Mouse (Mus musculus) heart, embryonic 16.5 days (tissue): ENCODE measurements around the gene Cd22. TPM values are rescaled to one million over a fixed set of nuclear protein-coding genes. Genes with fewer than 3 reads are reported as not detected.
A peak's percentile ranks its signal among the peaks of the same experiment; 100 is the strongest.

Experiments
- ATAC-seq: fragments of 200-750 bp; cut with Nextera tagmentation; replicated peaks from 2 replicates; pipeline ENCODE4 v1.8.0; 2017; ENCODE audit warnings: moderate number of reproducible peaks; ENCODE audit not compliant: insufficient read depth, low FRiP score; ENCODE audit errors: extremely low read depth
- H3K27ac ChIP-seq: fragments of 300-500 bp; sonication (generic); 2 replicates; pipeline ENCODE4 v1.5.1; 2014; ENCODE audit warnings: mild to moderate bottlenecking, low read length, control low read depth, moderate library complexity
- H3K27me3 ChIP-seq: fragments of 300-500 bp; sonication (generic); 2 replicates; pipeline ENCODE4 v1.6.1; 2014; ENCODE audit warnings: low read length, mixed read lengths; ENCODE audit not compliant: control insufficient read depth, insufficient read depth
- H3K36me3 ChIP-seq: fragments of 300-500 bp; sonication (generic); 2 replicates; pipeline ENCODE4 v1.6.1; 2014; ENCODE audit not compliant: control insufficient read depth, insufficient read depth
- H3K4me1 ChIP-seq: fragments of 300-500 bp; sonication (generic); 2 replicates; pipeline ENCODE4 v1.6.1; 2014; ENCODE audit warnings: low read length, mixed read lengths; ENCODE audit not compliant: control insufficient read depth, insufficient read depth
- H3K4me2 ChIP-seq: fragments of 300-500 bp; sonication (generic); 2 replicates; pipeline ENCODE4 v1.6.1; 2014; ENCODE audit warnings: low read depth, mild to moderate bottlenecking, control low read depth, low read length
- H3K4me3 ChIP-seq: fragments of 300-500 bp; sonication (generic); 2 replicates; pipeline ENCODE4 v1.5.1; 2014; ENCODE audit warnings: mild to moderate bottlenecking, control low read depth, low read length
- H3K9ac ChIP-seq: fragments of 300-500 bp; sonication (generic); 2 replicates; pipeline ENCODE4 v1.6.1; 2014; ENCODE audit warnings: low read length, control low read depth
- H3K9me3 ChIP-seq: fragments of 300-500 bp; sonication (generic); replicated peaks from 2 replicates; pipeline ENCODE4 v1.6.1; 2016; ENCODE audit warnings: low read length; ENCODE audit not compliant: control insufficient read depth
- WGBS: fragments of 180-500 bp; shearing (Covaris S2); extraction: QIAGEN DNeasy Blood & Tissue Kit; methylation state at CpG from one replicate; pipeline ENCODE4 v1.1.7; 2014; 5-methylcytosine and 5-hydroxymethylcytosine counted together
- polyA plus RNA-seq: library from polyadenylated mRNA; unstranded; fragments of >200 nt; fragmentation: Nextera tagmentation; extraction: Ambion mirVana; gene quantifications from 2 replicates; pipeline ENCODE4 v1.2.1, GENCODE M21; 2015

The Cd22 gene
- polyA plus RNA-seq, 1 experiment from 2014 or later: 0.14 TPM

- H3K9me3 ChIP-seq: no peaks in the 10 kb centered on the region
- H3K4me1 ChIP-seq: no peaks in the 10 kb centered on the region
- no peak overlapping the region for H3K27ac ChIP-seq
- no peaks in the 10 kb centered on the region; the same call in 1 of the 2 replicates for H3K27me3 ChIP-seq
- no peak overlapping the region for H3K9ac ChIP-seq
- 49% methylated on average over 5 of the region's 5 CpGs for whole genome bisulfite sequencing
- no peak for ATAC-seq
- H3K4me3 ChIP-seq: no peak overlapping the region
- no peak overlapping the region for H3K4me2 ChIP-seq
- H3K36me3 ChIP-seq: no peaks in the 10 kb centered on the region
Observed at GRCm38 (mm10) chr7:30821532-30821931, 58.6 kb downstream of the Cd22 start.

GRCm38 (mm10) chr7:30820854-30821445, 59.2 kb downstream of the Cd22 start:
- no peaks in the 10 kb centered on the region for H3K9me3 ChIP-seq
- peak; percentile 32; the same call in 1 of the 2 replicates for ATAC-seq
- no peaks in the 10 kb centered on the region; the same call in 1 of the 2 replicates for H3K27me3 ChIP-seq
- 51% methylated on average over 7 of the region's 7 CpGs for WGBS
- H3K27ac ChIP-seq: no peak overlapping the region
- H3K36me3 ChIP-seq: no peaks in the 10 kb centered on the region
- H3K4me2 ChIP-seq: no peak overlapping the region
- H3K9ac ChIP-seq: no peak overlapping the region
- no peaks in the 10 kb centered on the region for H3K4me1 ChIP-seq
- no peak overlapping the region for H3K4me3 ChIP-seq

- H3K4me1 ChIP-seq: no peaks in the 10 kb centered on the region
- WGBS: 58% methylated on average over 6 of the region's 6 CpGs
- no peaks in the 10 kb centered on the region for H3K9me3 ChIP-seq
- no peak overlapping the region for H3K4me2 ChIP-seq
- no peak overlapping the region for H3K9ac ChIP-seq
- no peak overlapping the region for H3K27ac ChIP-seq
- no peaks in the 10 kb centered on the region for H3K36me3 ChIP-seq
- ATAC-seq: no peak
- no peaks in the 10 kb centered on the region; the same call in 1 of the 2 replicates for H3K27me3 ChIP-seq
- H3K4me3 ChIP-seq: no peak overlapping the region
Observed at GRCm38 (mm10) chr7:30820131-30820530, 60.0 kb downstream of the Cd22 start.

Other genes starting within 250 kb of the Cd22 start
- not detected in 2 replicates for gene Etv2, start 244.5 kb downstream of the Cd22 start, polyA plus RNA-seq
- 84.5 and 85.8 TPM in 2 replicates for gene Rbm42, start 230.0 kb downstream of the Cd22 start, polyA plus RNA-seq
- gene Haus5, start 215.3 kb downstream of the Cd22 start, polyA plus RNA-seq: 32.2 and 32.6 TPM in 2 replicates
- gene Pmis2, start 208.7 kb downstream of the Cd22 start, polyA plus RNA-seq: not detected in 2 replicates
- gene 2200002J24Rik, start 181.4 kb downstream of the Cd22 start, polyA plus RNA-seq: 1.0 and 1.8 TPM in 2 replicates
- gene Atp4a, start 168.1 kb downstream of the Cd22 start, polyA plus RNA-seq: 0.37 and 0.39 TPM in 2 replicates
- gene Tmem147, start 150.8 kb downstream of the Cd22 start, polyA plus RNA-seq: 197 and 203 TPM in 2 replicates
- 0.21 and 0.47 TPM in 2 replicates for gene Gapdhs, start 136.7 kb downstream of the Cd22 start, polyA plus RNA-seq
- gene Sbsn, start 128.9 kb downstream of the Cd22 start, polyA plus RNA-seq: 1.6 and 1.8 TPM in 2 replicates
- 5.2 and 5.9 TPM in 2 replicates for gene Dmkn, start 116.6 kb downstream of the Cd22 start, polyA plus RNA-seq
- gene Krtdap, start 92.4 kb downstream of the Cd22 start, polyA plus RNA-seq: 2.0 and 2.7 TPM in 2 replicates
- gene Ffar2, start 56.6 kb downstream of the Cd22 start, polyA plus RNA-seq: 0.26 and 0.45 TPM in 2 replicates
- gene Ffar3, start 24.2 kb downstream of the Cd22 start, polyA plus RNA-seq: 0.10 TPM in 1 of 2 replicates, not detected in the other
- gene Ffar1, start 18.8 kb downstream of the Cd22 start, polyA plus RNA-seq: 0.04 TPM in 1 of 2 replicates, not detected in the other
- 0.24 TPM in 1 of 2 replicates, not detected in the other for gene Mag, start 34.5 kb upstream of the Cd22 start, polyA plus RNA-seq
- not detected in 2 replicates for gene Hamp2, start 44.3 kb upstream of the Cd22 start, polyA plus RNA-seq
- gene Hamp, start 63.7 kb upstream of the Cd22 start, polyA plus RNA-seq: not detected in 2 replicates
- 15.5 and 16.6 TPM in 2 replicates for gene Usf2, start 76.5 kb upstream of the Cd22 start, polyA plus RNA-seq
- gene Lsr, start 93.1 kb upstream of the Cd22 start, polyA plus RNA-seq: 10.8 and 14.5 TPM in 2 replicates
- gene Fam187b, start 93.4 kb upstream of the Cd22 start, polyA plus RNA-seq: 0.70 and 0.90 TPM in 2 replicates
- 44.7 and 46.7 TPM in 2 replicates for gene Fxyd5, start 162.1 kb upstream of the Cd22 start, polyA plus RNA-seq
- 1.1 TPM in 2 replicates for gene Fxyd7, start 171.1 kb upstream of the Cd22 start, polyA plus RNA-seq
- gene Fxyd1, start 176.9 kb upstream of the Cd22 start, polyA plus RNA-seq: 1,006 and 1,110 TPM in 2 replicates
- 0.09 and 0.11 TPM in 2 replicates for gene Lgi4, start 179.0 kb upstream of the Cd22 start, polyA plus RNA-seq
- gene Fxyd3, start 196.4 kb upstream of the Cd22 start, polyA plus RNA-seq: 8.0 and 10.1 TPM in 2 replicates
- 2.6 and 3.1 TPM in 2 replicates for gene Hpn, start 234.9 kb upstream of the Cd22 start, polyA plus RNA-seq
- gene Scn1b, start 246.7 kb upstream of the Cd22 start, polyA plus RNA-seq: 2.8 and 3.5 TPM in 2 replicates